Mouse (Mus musculus): ENCODE data around the gene Olfr1426. TPM values are rescaled to one million over a fixed set of nuclear protein-coding genes. Genes with fewer than 3 reads are reported as not detected.

Olfr1426 gene
- not detected in 2 replicates for polyA plus RNA-seq (2015; fragmentation: Nextera tagmentation; extraction: Ambion mirVana)

DNA sequence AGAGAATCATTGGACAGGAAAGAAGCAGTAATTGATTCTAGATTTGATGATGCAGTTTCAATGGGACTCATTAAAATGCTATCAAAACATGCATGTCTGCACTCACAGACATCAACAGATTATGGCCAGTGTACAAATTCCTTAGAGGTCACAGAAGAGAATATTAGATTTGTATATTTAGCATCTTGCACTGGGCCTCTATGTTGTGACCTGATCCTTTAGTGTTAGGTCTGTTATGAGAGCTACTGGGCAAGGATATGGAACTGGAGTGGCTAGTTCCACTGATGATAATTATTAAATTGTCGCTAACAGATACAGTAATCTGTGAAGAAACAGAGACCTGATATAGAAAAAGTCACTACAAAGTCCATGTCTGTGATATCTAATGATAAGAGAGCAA, at the start of gene Olfr1426:
Gene Olfr1426, minus strand, starts transcription at position 101 of the 400 bp plus-strand sequence.

DNA sequence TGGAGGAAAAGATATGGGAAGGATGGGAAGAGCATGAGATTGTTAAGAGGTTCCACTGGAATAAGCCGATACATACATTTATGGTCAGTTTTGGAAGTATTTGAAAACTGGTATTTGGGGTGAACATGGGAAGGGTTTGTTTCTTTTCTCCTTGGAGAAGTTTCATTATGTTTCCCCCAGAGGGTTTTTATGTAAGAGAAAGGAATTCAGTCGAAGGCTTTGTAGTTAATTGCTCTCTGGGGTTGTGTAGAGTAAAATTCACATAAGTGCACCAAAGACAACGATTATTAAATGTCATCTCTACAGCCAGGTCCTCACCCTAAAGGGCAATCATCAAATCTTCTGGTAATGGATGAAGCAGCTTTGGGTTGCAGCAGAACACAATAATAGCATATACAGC, 31.3 kb upstream of the Olfr1426 start, which contains the start of gene Olfr76:
Gene Olfr76, minus strand, starts transcription at position 101 of the 400 bp plus-strand sequence.

GRCm38 (mm10) chr19:12115797-12116196, 24.0 kb upstream of the Olfr1426 start, which contains the start of gene Olfr1428:
Olfr1428 (minus strand) TSS chr19:12115897.

GRCm38 (mm10) chr19:12103234-12103633, 11.4 kb upstream of the Olfr1426 start, which contains the start of gene Olfr1427:
Olfr1427 (minus strand) TSS chr19:12103334.

GRCm38 (mm10) chr19:12077631-12078030, 14.2 kb downstream of the Olfr1426 start, which contains the start of gene Olfr1425:
Olfr1425 (minus strand) TSS chr19:12077731.

GRCm38 (mm10) chr19:12062582-12062981, 29.2 kb downstream of the Olfr1426 start, which contains the start of gene Olfr1424:
Olfr1424 (minus strand) TSS chr19:12062682.

DNA sequence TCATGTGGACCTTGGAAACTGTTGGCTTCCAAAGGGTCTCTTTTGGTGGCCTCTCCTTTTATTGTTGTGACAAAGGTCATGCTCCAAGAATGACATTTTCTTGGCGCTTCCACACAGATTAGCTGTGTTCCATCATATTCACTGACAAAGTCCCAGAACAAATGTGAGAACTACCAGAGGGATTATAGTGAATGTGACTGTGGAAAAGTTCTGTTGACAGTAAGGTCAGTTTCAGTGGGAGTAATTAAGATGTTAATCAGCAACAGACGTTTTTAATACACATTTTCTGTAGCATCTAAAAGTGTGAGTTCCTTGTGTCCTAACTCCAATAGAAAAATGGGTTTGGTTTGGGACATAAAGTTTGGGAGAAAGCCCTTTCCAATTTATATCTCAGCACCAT, 50.6 kb downstream of the Olfr1426 start, which contains the start of gene Olfr1423:
Gene Olfr1423, minus strand, starts transcription at position 101 of the 400 bp plus-strand sequence.

Other genes starting within 250 kb of the Olfr1426 start
- not detected in 2 replicates for gene Olfr1418, start 230.9 kb downstream of the Olfr1426 start, polyA plus RNA-seq (2015; fragmentation: Nextera tagmentation; extraction: Ambion mirVana)
- not detected in 2 replicates for gene Olfr1419, start 216.9 kb downstream of the Olfr1426 start, polyA plus RNA-seq (2015; fragmentation: Nextera tagmentation; extraction: Ambion mirVana)
- 0.17 TPM in 1 of 2 replicates, not detected in the other for gene Olfr1420, start 205.4 kb downstream of the Olfr1426 start, polyA plus RNA-seq (2015; fragmentation: Nextera tagmentation; extraction: Ambion mirVana)
- gene Patl1, start 179.6 kb downstream of the Olfr1426 start, polyA plus RNA-seq (2015; fragmentation: Nextera tagmentation; extraction: Ambion mirVana), result 8.6 and 11.9 TPM in 2 replicates
- gene Osbp, start 126.1 kb downstream of the Olfr1426 start, polyA plus RNA-seq (2015; fragmentation: Nextera tagmentation; extraction: Ambion mirVana), result 3.9 and 4.6 TPM in 2 replicates
- not detected in 2 replicates for gene Olfr1423, start 50.7 kb downstream of the Olfr1426 start, polyA plus RNA-seq (2015; fragmentation: Nextera tagmentation; extraction: Ambion mirVana)
- not detected in 2 replicates for gene Olfr1424, start 29.3 kb downstream of the Olfr1426 start, polyA plus RNA-seq (2015; fragmentation: Nextera tagmentation; extraction: Ambion mirVana)
- gene Olfr1425, start 14.3 kb downstream of the Olfr1426 start, polyA plus RNA-seq (2015; fragmentation: Nextera tagmentation; extraction: Ambion mirVana), result not detected in 2 replicates
- gene Olfr1427, start 11.3 kb upstream of the Olfr1426 start, polyA plus RNA-seq (2015; fragmentation: Nextera tagmentation; extraction: Ambion mirVana), result not detected in 2 replicates
- not detected in 2 replicates for gene Olfr1428, start 23.9 kb upstream of the Olfr1426 start, polyA plus RNA-seq (2015; fragmentation: Nextera tagmentation; extraction: Ambion mirVana)
- not detected in 2 replicates for gene Olfr76, start 31.2 kb upstream of the Olfr1426 start, polyA plus RNA-seq (2015; fragmentation: Nextera tagmentation; extraction: Ambion mirVana)
- gene Olfr1555-ps1, start 78.1 kb upstream of the Olfr1426 start, polyA plus RNA-seq (2015; fragmentation: Nextera tagmentation; extraction: Ambion mirVana), result not detected in 2 replicates
- gene Olfr1431, start 108.6 kb upstream of the Olfr1426 start, polyA plus RNA-seq (2015; fragmentation: Nextera tagmentation; extraction: Ambion mirVana), result not detected in 2 replicates
- not detected in 2 replicates for gene Olfr1432, start 140.6 kb upstream of the Olfr1426 start, polyA plus RNA-seq (2015; fragmentation: Nextera tagmentation; extraction: Ambion mirVana)
- gene Olfr262, start 149.6 kb upstream of the Olfr1426 start, polyA plus RNA-seq (2015; fragmentation: Nextera tagmentation; extraction: Ambion mirVana), result not detected in 2 replicates
- gene Olfr235, start 169.0 kb upstream of the Olfr1426 start, polyA plus RNA-seq (2015; fragmentation: Nextera tagmentation; extraction: Ambion mirVana), result not detected in 2 replicates
- not detected in 2 replicates for gene Olfr1434, start 187.8 kb upstream of the Olfr1426 start, polyA plus RNA-seq (2015; fragmentation: Nextera tagmentation; extraction: Ambion mirVana)
- not detected in 2 replicates for gene Olfr1436, start 207.1 kb upstream of the Olfr1426 start, polyA plus RNA-seq (2015; fragmentation: Nextera tagmentation; extraction: Ambion mirVana)
- gene Olfr1437, start 233.1 kb upstream of the Olfr1426 start, polyA plus RNA-seq (2015; fragmentation: Nextera tagmentation; extraction: Ambion mirVana), result not detected in 2 replicates
- gene Olfr1438-ps1, start 243.9 kb upstream of the Olfr1426 start, polyA plus RNA-seq (2015; fragmentation: Nextera tagmentation; extraction: Ambion mirVana), result not detected in 2 replicates